Mouse (Mus musculus): ENCODE data around the gene Slc24a5.

GRCm38 (mm10) chr2:125067894-125068293, at the start of gene Slc24a5:
- TF ChIP-seq CTCF (IDR thresholded peaks at IDR 0.05), result no peak
- no peak for TF ChIP-seq POLR2A (IDR thresholded peaks at IDR 0.05; ENCODE audit: insufficient read depth, low read depth, low read length)
- no peak for TF ChIP-seq EP300 (IDR thresholded peaks at IDR 0.05; ENCODE audit: insufficient read depth, low read depth, low read length)

Data from heart, adult 2 months (tissue).